Mouse (Mus musculus) bone marrow, adult 2 months (tissue): ENCODE measurements around the gene Gm960.

Experiments
- CTCF ChIP-seq: fragments of 200-500 bp; IDR thresholded peaks from 2 replicates; pipeline ENCODE4 v1.5.1; 2011; ENCODE audit warnings: low read length, control low read depth; ENCODE audit not compliant: control insufficient read depth, insufficient read depth
- POLR2A ChIP-seq: fragments of 200-500 bp; IDR thresholded peaks from 2 replicates; pipeline ENCODE4 v1.6.1; 2011; ENCODE audit warnings: low read depth, mild to moderate bottlenecking, control low read depth, low read length, borderline replicate concordance; ENCODE audit not compliant: control insufficient read depth

DNA sequence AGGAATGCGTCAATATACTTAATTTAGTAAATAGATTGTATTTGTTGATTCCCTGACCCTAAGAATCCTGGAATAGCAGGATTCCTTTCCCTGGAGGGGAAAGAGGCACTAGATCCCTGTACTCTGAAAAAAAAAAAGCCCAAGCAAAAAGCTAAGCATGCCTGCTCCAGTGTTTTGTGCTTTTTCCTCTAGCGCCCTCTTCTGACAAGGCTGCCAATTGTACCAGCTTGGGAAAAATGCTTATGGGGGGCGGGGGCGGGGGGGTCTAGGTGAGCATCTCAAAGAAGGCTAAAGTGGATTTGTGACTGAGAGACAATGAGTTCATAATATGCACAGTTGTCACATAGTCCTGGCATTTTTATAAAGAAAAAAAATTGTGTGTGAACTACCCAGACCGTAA lies 45.1 kb upstream of the Gm960 start:
- no peak for TF ChIP-seq POLR2A
- TF ChIP-seq CTCF = no peak
